Mouse (Mus musculus) midbrain, embryonic 14.5 days (tissue): ENCODE data around the gene Olfr92. TPM values are rescaled to one million over a fixed set of nuclear protein-coding genes. Genes with fewer than 3 reads are reported as not detected.

Experiments
- polyA plus RNA-seq: library from polyadenylated mRNA; unstranded; fragments of >200 nt; fragmentation: Nextera tagmentation; extraction: Ambion mirVana; gene quantifications from 2 replicates; pipeline ENCODE4 v1.2.1, GENCODE M21; 2014

The Olfr92 gene
- polyA plus RNA-seq, 1 experiment from 2014 or later = not detected

Other genes starting within 250 kb of the Olfr92 start
- not detected in 2 replicates for gene Trim40, start 230.0 kb downstream of the Olfr92 start, polyA plus RNA-seq
- gene Trim31, start 222.0 kb downstream of the Olfr92 start, polyA plus RNA-seq = not detected in 2 replicates
- gene Rnf39, start 177.2 kb downstream of the Olfr92 start, polyA plus RNA-seq = 1.1 and 1.7 TPM in 2 replicates
- gene Ppp1r11, start 168.3 kb downstream of the Olfr92 start, polyA plus RNA-seq = 176 and 215 TPM in 2 replicates
- 64.7 and 69.4 TPM in 2 replicates for gene Znrd1, start 161.5 kb downstream of the Olfr92 start, polyA plus RNA-seq
- 2.9 and 6.1 TPM in 2 replicates for gene Znrd1as, start 161.5 kb downstream of the Olfr92 start, polyA plus RNA-seq
- 0.32 and 0.76 TPM in 2 replicates for gene 2410137M14Rik, start 138.9 kb downstream of the Olfr92 start, polyA plus RNA-seq
- gene H2-M5, start 130.6 kb downstream of the Olfr92 start, polyA plus RNA-seq = 1.8 and 2.0 TPM in 2 replicates
- 283 and 301 TPM in 2 replicates for gene Zfp57, start 118.9 kb downstream of the Olfr92 start, polyA plus RNA-seq
- 1.9 and 2.2 TPM in 2 replicates for gene Mog, start 96.7 kb downstream of the Olfr92 start, polyA plus RNA-seq
- 103 and 123 TPM in 2 replicates for gene Gabbr1, start 74.1 kb downstream of the Olfr92 start, polyA plus RNA-seq
- gene Olfr90, start 31.6 kb downstream of the Olfr92 start, polyA plus RNA-seq = not detected in 2 replicates
- not detected in 2 replicates for gene Olfr91, start 21.8 kb downstream of the Olfr92 start, polyA plus RNA-seq
- gene Olfr93, start 41.4 kb upstream of the Olfr92 start, polyA plus RNA-seq = not detected in 2 replicates
- not detected in 2 replicates for gene Ubd, start 73.8 kb upstream of the Olfr92 start, polyA plus RNA-seq
- gene Olfr94, start 80.9 kb upstream of the Olfr92 start, polyA plus RNA-seq = not detected in 2 replicates
- not detected in 2 replicates for gene Olfr95, start 93.0 kb upstream of the Olfr92 start, polyA plus RNA-seq
- gene Olfr96, start 100.1 kb upstream of the Olfr92 start, polyA plus RNA-seq = not detected in 2 replicates
- not detected in 2 replicates for gene Olfr97, start 117.2 kb upstream of the Olfr92 start, polyA plus RNA-seq
- not detected in 2 replicates for gene Olfr98, start 143.7 kb upstream of the Olfr92 start, polyA plus RNA-seq
- 0.80 and 1.1 TPM in 2 replicates for gene H2-M3, start 150.1 kb upstream of the Olfr92 start, polyA plus RNA-seq
- not detected in 2 replicates for gene Olfr99, start 163.4 kb upstream of the Olfr92 start, polyA plus RNA-seq
- not detected in 2 replicates for gene Olfr101, start 184.2 kb upstream of the Olfr92 start, polyA plus RNA-seq
- gene Olfr102, start 197.0 kb upstream of the Olfr92 start, polyA plus RNA-seq = not detected in 2 replicates
- not detected in 2 replicates for gene Olfr103, start 219.6 kb upstream of the Olfr92 start, polyA plus RNA-seq
- not detected in 2 replicates for gene Olfr104-ps, start 239.5 kb upstream of the Olfr92 start, polyA plus RNA-seq